ENCODE assay signal across 8 mouse cellular contexts in the genomic region with DNA sequence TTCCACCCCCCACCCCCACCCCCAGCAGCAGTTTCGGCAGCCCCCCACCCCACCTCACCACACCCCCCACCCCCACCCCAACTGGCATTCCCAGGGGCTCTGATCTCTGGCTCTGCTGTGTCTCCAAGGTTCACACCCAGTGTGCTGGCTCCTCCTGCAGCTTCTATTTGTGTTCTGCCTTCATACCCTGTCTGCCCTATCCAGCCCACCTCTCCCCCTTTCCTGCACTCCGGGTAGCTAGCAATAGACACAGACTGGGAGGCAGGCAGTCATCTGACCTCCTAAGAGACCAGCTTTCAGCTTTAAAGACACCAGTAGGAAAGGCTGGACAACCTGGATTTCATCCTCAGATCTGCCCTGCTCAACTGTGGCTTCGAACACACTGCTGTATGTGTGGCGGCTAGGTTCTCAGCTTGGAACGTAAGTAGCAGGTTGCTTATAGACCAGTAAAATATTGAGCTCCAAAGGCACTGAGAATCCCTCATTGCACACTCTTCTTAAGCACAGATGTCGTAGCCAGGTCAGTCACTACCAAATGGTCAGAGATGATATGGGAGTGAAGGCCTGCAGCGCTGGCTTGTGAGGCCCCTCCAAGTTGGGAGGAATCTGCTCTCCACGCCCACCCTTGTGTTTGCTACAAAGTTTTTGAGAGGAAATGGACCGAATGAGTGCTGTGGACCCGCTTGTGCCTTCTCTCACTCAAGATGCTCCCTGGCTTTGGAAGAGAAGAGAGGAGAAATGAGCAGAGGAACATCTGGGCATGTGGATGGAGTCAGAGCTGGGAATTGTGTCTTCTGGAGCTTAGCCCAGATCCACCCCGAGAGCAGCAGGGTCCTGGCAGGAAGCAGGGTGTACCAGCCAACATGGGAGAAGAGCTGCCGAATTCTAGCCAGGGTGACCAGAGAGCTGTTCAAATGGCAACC.
DNase-seq lines count a peak whose midpoint lies in the region; ATAC-seq lines count a peak whose summit lies in the region.

No protein-coding gene starts in this region.

- H3K4me2 ChIP-seq in limb, embryonic 13.5 days (replicated peaks): peak overlapping the region; percentile 61

- H3K9ac ChIP-seq in limb, embryonic 13.5 days: no peak overlapping the region

- ATAC-seq in limb, embryonic 13.5 days (ENCODE audit: low FRiP score, low read depth): peak; percentile 69

- peak; percentile 30 for DNase-seq in retina, postnatal 1 day
- DNase-seq in retina, embryonic 14.5 days (ENCODE audit: low spot score): no peak
- DNase-seq in heart, adult 8-10 months (ENCODE audit: low spot score): peak; percentile 42
- no peak for DNase-seq in layer of hippocampus, adult 9-11 months
- DNase-seq in ovary, adult 18-20 months (ENCODE audit: low spot score): no peak
- DNase-seq in lung, postnatal 14 days: no peak
- DNase-seq in layer of hippocampus, adult 9-10 months (ENCODE audit: low spot score): no peak

- peaks cover 33% of the 10 kb centered on the region for H3K4me1 ChIP-seq in limb, embryonic 13.5 days

- no peaks in the 10 kb centered on the region for H3K9me3 ChIP-seq in limb, embryonic 13.5 days

- H3K36me3 ChIP-seq in limb, embryonic 13.5 days: no peaks in the 10 kb centered on the region

- H3K27me3 ChIP-seq in limb, embryonic 13.5 days: no peaks in the 10 kb centered on the region

- H3K27ac ChIP-seq in limb, embryonic 13.5 days: no peak overlapping the region

- 51% methylated on average over 12 of the region's 12 CpGs for WGBS in limb, embryonic 13.5 days

- H3K4me3 ChIP-seq in limb, embryonic 13.5 days: peak overlapping the region; percentile 25; the same call in 1 of the 2 replicates

Comparison
In these comparisons a context has a peak if more than half of its experiments do, and no peak if none do; other contexts are left out.
1. DNase-seq: peak in retina, postnatal 1 day (single experiment) and heart, adult 8-10 months (single experiment); none in retina, embryonic 14.5 days (single experiment), layer of hippocampus, adult 9-11 months (single experiment), ovary, adult 18-20 months (single experiment), lung, postnatal 14 days (single experiment) and layer of hippocampus, adult 9-10 months (single experiment).